Comparison of ENCODE assay signal across 12 mouse cellular contexts in the genomic region with DNA sequence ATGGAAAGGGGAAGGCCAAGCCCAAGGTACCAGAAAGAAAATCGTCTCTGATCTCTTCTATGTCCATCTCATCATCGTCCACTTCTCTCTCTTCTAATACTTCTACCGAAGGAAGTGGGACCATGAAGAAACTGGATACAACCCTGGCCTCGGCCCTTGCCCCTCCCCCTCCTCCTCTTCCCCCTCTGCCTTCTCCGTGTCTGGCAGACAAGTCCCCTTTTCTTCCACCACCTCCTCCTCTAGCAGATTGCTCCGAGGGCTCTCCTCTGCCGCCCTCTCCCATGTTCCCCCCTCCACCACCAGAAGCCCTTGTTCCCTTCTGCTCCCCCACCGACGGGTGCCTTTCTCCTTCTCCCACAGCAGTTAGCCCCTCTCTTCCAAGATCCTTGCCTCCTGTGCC. TPM values are rescaled to one million over a fixed set of nuclear protein-coding genes. Genes with fewer than 3 reads are reported as not detected.
DNase-seq lines count a peak whose midpoint lies in the region; ATAC-seq lines count a peak whose summit lies in the region.
"Had no signal": no experiment of that assay in that cellular context is flagged by ENCODE, and none has a peak within 500 bp of the region (broad histone marks: within the 10 kb centered on the region; RNA-seq: fewer than 3 reads in every experiment).

No protein-coding gene starts in this region.

- H3K4me2 ChIP-seq in heart, embryonic 12.5 days: no peak overlapping the region
- H3K4me2 ChIP-seq in neural tube, embryonic 13.5 days: no peak overlapping the region
- H3K4me2 ChIP-seq in hindbrain, embryonic 13.5 days: no peak overlapping the region
- H3K4me2 ChIP-seq in liver, embryonic 12.5 days: no peak overlapping the region
- H3K4me2 ChIP-seq: stomach, embryonic 15.5 days had no signal

- no peak for ATAC-seq in heart, embryonic 12.5 days (ENCODE audit: insufficient number of reproducible peaks, low FRiP score)
- ATAC-seq in neural tube, embryonic 13.5 days (ENCODE audit: low read depth): no peak
- ATAC-seq in hindbrain, embryonic 13.5 days (ENCODE audit: low FRiP score): 0 out of 2 replicates have a peak, but pooled peaks have one; percentile 25
- no peak for ATAC-seq in liver, embryonic 12.5 days
- ATAC-seq: lung, postnatal 0 days had no signal

- WGBS in heart, embryonic 12.5 days: 52% methylated on average over 9 of the region's 9 CpGs
- WGBS in neural tube, embryonic 13.5 days: 58% methylated on average over 9 of the region's 9 CpGs
- WGBS in hindbrain, embryonic 13.5 days: 56% methylated on average over 9 of the region's 9 CpGs
- WGBS in liver, embryonic 12.5 days (ENCODE audit: insufficient replicate concordance): 66% methylated on average over 9 of the region's 9 CpGs

- no peaks in the 10 kb centered on the region for H3K9me3 ChIP-seq in heart, embryonic 12.5 days (replicated peaks)
- H3K9me3 ChIP-seq in neural tube, embryonic 13.5 days: no peaks in the 10 kb centered on the region
- no peaks in the 10 kb centered on the region for H3K9me3 ChIP-seq in hindbrain, embryonic 13.5 days
- no peaks in the 10 kb centered on the region for H3K9me3 ChIP-seq in liver, embryonic 12.5 days (replicated peaks)
- H3K9me3 ChIP-seq: stomach, embryonic 15.5 days had no signal

- H3K4me1 ChIP-seq in heart, embryonic 12.5 days (replicated peaks): peaks cover 17% of the 10 kb centered on the region
- peaks cover 35% of the 10 kb centered on the region for H3K4me1 ChIP-seq in neural tube, embryonic 13.5 days (replicated peaks)
- H3K4me1 ChIP-seq in hindbrain, embryonic 13.5 days (replicated peaks): peaks cover 33% of the 10 kb centered on the region
- H3K4me1 ChIP-seq in liver, embryonic 12.5 days: 0 out of 2 replicates have a peak, but pooled peaks cover 7% of the 10 kb centered on the region

- H3K36me3 ChIP-seq in heart, embryonic 12.5 days: peaks cover 34% of the 10 kb centered on the region
- peaks cover 48% of the 10 kb centered on the region for H3K36me3 ChIP-seq in neural tube, embryonic 13.5 days
- peaks cover 30% of the 10 kb centered on the region for H3K36me3 ChIP-seq in hindbrain, embryonic 13.5 days
- peaks cover 3% of the 10 kb centered on the region; the same call in 1 of the 2 replicates for H3K36me3 ChIP-seq in liver, embryonic 12.5 days
- H3K36me3 ChIP-seq: stomach, embryonic 15.5 days had no signal

- H3K9ac ChIP-seq in heart, embryonic 12.5 days: peak overlapping the region; percentile 6; the same call in 1 of the 2 replicates
- H3K9ac ChIP-seq in neural tube, embryonic 13.5 days: no peak overlapping the region
- H3K9ac ChIP-seq in hindbrain, embryonic 13.5 days: no peak overlapping the region
- H3K9ac ChIP-seq in liver, embryonic 12.5 days: no peak overlapping the region
- H3K9ac ChIP-seq: stomach, embryonic 15.5 days had no signal

- H3K27ac ChIP-seq in heart, embryonic 12.5 days (ENCODE audit: poor library complexity, severe bottlenecking): no peak overlapping the region
- H3K27ac ChIP-seq in neural tube, embryonic 13.5 days (replicated peaks): peak overlapping the region; percentile 56
- H3K27ac ChIP-seq in hindbrain, embryonic 13.5 days: peak overlapping the region; percentile 71
- no peak overlapping the region for H3K27ac ChIP-seq in liver, embryonic 12.5 days
- H3K27ac ChIP-seq: stomach, embryonic 15.5 days had no signal

- no peaks in the 10 kb centered on the region for H3K27me3 ChIP-seq in heart, embryonic 12.5 days (replicated peaks)
- H3K27me3 ChIP-seq in neural tube, embryonic 13.5 days: no peaks in the 10 kb centered on the region
- H3K27me3 ChIP-seq in hindbrain, embryonic 13.5 days: no peaks in the 10 kb centered on the region
- H3K27me3 ChIP-seq in liver, embryonic 12.5 days (replicated peaks): 0 out of 2 replicates have a peak, but pooled peaks cover 4% of the 10 kb centered on the region
- H3K27me3 ChIP-seq: CH12.LX; stomach, embryonic 15.5 days had no signal

- no peak overlapping the region for H3K4me3 ChIP-seq in heart, embryonic 12.5 days
- no peak overlapping the region for H3K4me3 ChIP-seq in neural tube, embryonic 13.5 days
- H3K4me3 ChIP-seq in hindbrain, embryonic 13.5 days: no peak overlapping the region
- no peak overlapping the region for H3K4me3 ChIP-seq in liver, embryonic 12.5 days
- H3K4me3 ChIP-seq: myocyte; stomach, embryonic 15.5 days had no signal

- DNase-seq in heart, adult 8-10 months (ENCODE audit: low spot score): no peak
- no peak for DNase-seq in neural tube, embryonic 10.5 days (ENCODE audit: extremely low spot score, low spot score)
- no peak for DNase-seq in spleen, postnatal 36 days (ENCODE audit: low spot score in 2 of 2)

RNA-seq across cellular contexts. Expression of gene Hebp2, which starts 20.1 kb away (rescaled TPM):
- polyA plus RNA-seq in heart, embryonic 12.5 days (2016; fragmentation: Nextera tagmentation; extraction: Ambion mirVana): 17.9 and 18.3 TPM in 2 replicates
- under 1 TPM; 0.41 to 0.84 (median 0.72) TPM for total RNA-seq in heart, adult 8-10 months (2022)
- polyA plus RNA-seq in neural tube, embryonic 13.5 days (2015; fragmentation: Nextera tagmentation; extraction: Ambion mirVana): 14.7 and 15.2 TPM in 2 replicates
- polyA plus RNA-seq in hindbrain, embryonic 13.5 days (2015; fragmentation: Nextera tagmentation; extraction: Ambion mirVana): 12.3 and 12.8 TPM in 2 replicates
- polyA plus RNA-seq in liver, embryonic 12.5 days (2016; fragmentation: Nextera tagmentation; extraction: Ambion mirVana): 2.7 and 3.0 TPM in 2 replicates
- total RNA-seq: hematopoietic stem cell, adult 5-6 weeks had no signal

Comparison
In these comparisons a context has a peak if more than half of its experiments do, and no peak if none do; other contexts are left out.
1. H3K27ac ChIP-seq: peak in neural tube, embryonic 13.5 days (single experiment) and hindbrain, embryonic 13.5 days (single experiment); none in heart, embryonic 12.5 days (single experiment) and liver, embryonic 12.5 days (single experiment).